Mouse (Mus musculus) G1E (cell line): ENCODE measurements at regions not wholly inside any gene's neighbourhood (a gene's known extent, or its start where the extent isn't known, plus 50 kb on each side); places are given as distances from the start of the nearest gene placed in this dataset.

Experiments
- ATAC-seq: 2 replicates; pipeline ENCODE4 v1.8.0; 2016; ENCODE audit warnings: mild to moderate bottlenecking; ENCODE audit not compliant: insufficient number of reproducible peaks, poor library complexity, low FRiP score, severe bottlenecking; ENCODE audit errors: extremely low read depth
- DNase-seq: peaks from one replicate; pipeline ENCODE4 v3.0.0; 2012; ENCODE audit warnings: low spot score
- H3K27me3 ChIP-seq: 2 replicates; pipeline ENCODE4 v1.6.1; 2012; ENCODE audit warnings: mild to moderate bottlenecking, low read length, inconsistent platforms; ENCODE audit not compliant: insufficient read depth
- H3K36me3 ChIP-seq: replicated peaks from 2 replicates; pipeline ENCODE3; 2012; ENCODE audit warnings: mild to moderate bottlenecking, inconsistent platforms
- H3K4me1 ChIP-seq: 2 replicates; pipeline ENCODE4 v1.6.1; 2012; ENCODE audit warnings: low read depth, low read length, inconsistent platforms, mixed read lengths; ENCODE audit not compliant: insufficient read depth
- H3K4me3 ChIP-seq: 2 replicates; pipeline ENCODE4 v1.5.1; 2012; ENCODE audit warnings: low read depth, mild to moderate bottlenecking, inconsistent platforms, low read length, moderate library complexity, mixed read lengths
- H3K9me3 ChIP-seq: replicated peaks from 2 replicates; pipeline ENCODE4 v1.6.1; 2012; ENCODE audit warnings: inconsistent platforms
- CTCF ChIP-seq: IDR thresholded peaks from 2 replicates; pipeline ENCODE4 v1.5.1; 2012; ENCODE audit warnings: low read depth, low read length, inconsistent platforms, mixed read lengths
- GATA1 ChIP-seq: IDR thresholded peaks from 2 replicates; pipeline ENCODE4 v1.6.1; 2012; ENCODE audit warnings: borderline replicate concordance, low read length, inconsistent platforms, mixed read lengths
- GATA2 ChIP-seq: IDR thresholded peaks from 2 replicates; pipeline ENCODE4 v1.6.1; 2012; ENCODE audit warnings: low read depth, low read length, inconsistent platforms, borderline replicate concordance
- POLR2AphosphoS5 ChIP-seq: IDR thresholded peaks from 2 replicates; pipeline ENCODE4 v1.6.1; 2012; ENCODE audit warnings: low read depth, low read length, inconsistent platforms; ENCODE audit not compliant: insufficient replicate concordance
- TAL1 ChIP-seq: conservative IDR thresholded peaks from 2 replicates; pipeline ENCODE4 v1.6.1; 2012; ENCODE audit warnings: low read depth, low read length, inconsistent platforms, mixed read lengths

- no peaks in the 10 kb centered on the region for H3K27me3 ChIP-seq
- H3K9me3 ChIP-seq, result peaks cover 46% of the 10 kb centered on the region
- TF ChIP-seq CTCF, result no peak
- no peak for TF ChIP-seq GATA1
- no peak for TF ChIP-seq GATA2
- no peaks in the 10 kb centered on the region for H3K36me3 ChIP-seq
- H3K4me3 ChIP-seq, result no peak overlapping the region
- no peak for ATAC-seq
- no peaks in the 10 kb centered on the region for H3K4me1 ChIP-seq
- DNase-seq, result no peak
Measured at GRCm38 (mm10) chr14:101382838-101383237, 182.7 kb upstream of the Prr30 start.

- DNase-seq (no peak), ATAC-seq (no peak)
- Histone ChIP-seq H3K4me3 (no peak overlapping the region), H3K27me3 (no peaks in the 10 kb centered on the region), H3K9me3 (peaks cover 51% of the 10 kb centered on the region), H3K4me1 (no peaks in the 10 kb centered on the region), H3K36me3 (no peaks in the 10 kb centered on the region)
- no peak for TF ChIP-seq POLR2AphosphoS5
- TF ChIP-seq GATA1, result no peak
- no peak for TF ChIP-seq TAL1
- TF ChIP-seq GATA2, result no peak
- TF ChIP-seq CTCF, result no peak
Measured at GRCm38 (mm10) chr14:101381943-101382342, 181.8 kb upstream of the Prr30 start.

- H3K27me3 ChIP-seq, result no peaks in the 10 kb centered on the region
Measured at GRCm38 (mm10) chr14:101379663-101380006, 179.5 kb upstream of the Prr30 start.

GRCm38 (mm10) chr14:101378965-101379662 lies 179.0 kb upstream of the Prr30 start:
- ATAC-seq, result no peak
- Histone ChIP-seq H3K27me3 (no peaks in the 10 kb centered on the region), H3K4me1 (no peaks in the 10 kb centered on the region), H3K4me3 (no peak overlapping the region), H3K9me3 (peaks cover 56% of the 10 kb centered on the region), H3K36me3 (no peaks in the 10 kb centered on the region)
- DNase-seq, result no peak
- TF ChIP-seq TAL1 (no peak), GATA2 (no peak), GATA1 (no peak), CTCF (no peak), POLR2AphosphoS5 (no peak)

More at GRCm38 (mm10) chr14:101379663-101380006, 179.5 kb upstream of the Prr30 start:
- Histone ChIP-seq H3K9me3 (peaks cover 51% of the 10 kb centered on the region), H3K4me3 (no peak overlapping the region), H3K4me1 (no peaks in the 10 kb centered on the region), H3K36me3 (no peaks in the 10 kb centered on the region)
- DNase-seq (no peak), ATAC-seq (no peak)
- TF ChIP-seq CTCF, result no peak

- Histone ChIP-seq H3K27me3 (no peaks in the 10 kb centered on the region), H3K4me1 (no peaks in the 10 kb centered on the region), H3K36me3 (no peaks in the 10 kb centered on the region), H3K4me3 (no peak overlapping the region), H3K9me3 (peaks cover 59% of the 10 kb centered on the region)
- TF ChIP-seq GATA2, result no peak
- TF ChIP-seq CTCF, result no peak
- no peak for TF ChIP-seq GATA1
- no peak for TF ChIP-seq POLR2AphosphoS5
- TF ChIP-seq TAL1, result no peak
- ATAC-seq (no peak), DNase-seq (no peak)
Measured at GRCm38 (mm10) chr14:101378545-101378944, 178.4 kb upstream of the Prr30 start.

GRCm38 (mm10) chr14:101376690-101377089 lies 176.6 kb upstream of the Prr30 start:
- ATAC-seq (no peak), DNase-seq (no peak)
- Histone ChIP-seq H3K27me3 (no peaks in the 10 kb centered on the region), H3K4me3 (no peak overlapping the region), H3K4me1 (no peaks in the 10 kb centered on the region), H3K9me3 (peaks cover 50% of the 10 kb centered on the region), H3K36me3 (no peaks in the 10 kb centered on the region)
- TF ChIP-seq GATA1, result no peak
- TF ChIP-seq TAL1, result no peak
- TF ChIP-seq CTCF, result no peak
- no peak for TF ChIP-seq POLR2AphosphoS5
- no peak for TF ChIP-seq GATA2

- Histone ChIP-seq H3K4me3 (no peak overlapping the region), H3K27me3 (no peaks in the 10 kb centered on the region), H3K4me1 (no peaks in the 10 kb centered on the region), H3K36me3 (no peaks in the 10 kb centered on the region), H3K9me3 (peaks cover 52% of the 10 kb centered on the region)
- DNase-seq (no peak), ATAC-seq (no peak)
- TF ChIP-seq CTCF, result no peak
- no peak for TF ChIP-seq GATA2
- no peak for TF ChIP-seq POLR2AphosphoS5
- TF ChIP-seq TAL1, result no peak
- TF ChIP-seq GATA1, result no peak
Measured at GRCm38 (mm10) chr14:101375833-101376232, 175.7 kb upstream of the Prr30 start.
